Mouse (Mus musculus) ovary, postnatal 10 days (tissue): Measurements from ENCODE around the gene Ifrd2.

Source experiments
- DNase-seq: peaks from one replicate; pipeline ENCODE4 v3.0.0; 2022; ENCODE audit warnings: low spot score

The Ifrd2 gene

GRCm38 (mm10) chr9:107576357-107577107 lies 10.9 kb upstream of the Ifrd2 start, which contains the start of gene Hyal1:
Hyal1 (plus strand) TSS chr9:107576927.
- no peak for DNase-seq

- no peak for DNase-seq
These were observed 9.6 kb upstream of the Ifrd2 start for GRCm38 (mm10) chr9:107577871-107578270.

DNA sequence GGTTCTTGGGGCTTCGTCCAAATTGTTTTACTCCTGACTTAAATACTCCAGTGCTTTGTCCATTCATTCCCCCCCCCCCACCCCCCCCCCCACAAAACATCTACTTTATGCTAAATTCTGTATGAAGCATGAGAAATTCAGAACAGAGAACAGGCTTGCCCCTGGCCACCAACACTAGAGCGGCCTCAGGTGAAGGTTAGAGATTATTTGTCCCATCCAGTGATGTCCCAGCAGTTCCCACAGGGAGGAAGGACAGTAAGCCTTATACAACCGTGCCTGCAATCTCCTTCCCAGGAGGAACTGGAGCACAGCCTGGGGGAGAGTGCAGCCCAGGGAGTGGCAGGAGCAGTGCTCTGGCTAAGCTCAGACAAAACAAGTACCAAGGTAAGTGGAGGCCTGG lies 8.9 kb upstream of the Ifrd2 start, which contains the start of gene Naa80:
TSS of gene Naa80 (plus strand) at position 301 of the 400 bp plus-strand sequence.
- no peak for DNase-seq

DNA sequence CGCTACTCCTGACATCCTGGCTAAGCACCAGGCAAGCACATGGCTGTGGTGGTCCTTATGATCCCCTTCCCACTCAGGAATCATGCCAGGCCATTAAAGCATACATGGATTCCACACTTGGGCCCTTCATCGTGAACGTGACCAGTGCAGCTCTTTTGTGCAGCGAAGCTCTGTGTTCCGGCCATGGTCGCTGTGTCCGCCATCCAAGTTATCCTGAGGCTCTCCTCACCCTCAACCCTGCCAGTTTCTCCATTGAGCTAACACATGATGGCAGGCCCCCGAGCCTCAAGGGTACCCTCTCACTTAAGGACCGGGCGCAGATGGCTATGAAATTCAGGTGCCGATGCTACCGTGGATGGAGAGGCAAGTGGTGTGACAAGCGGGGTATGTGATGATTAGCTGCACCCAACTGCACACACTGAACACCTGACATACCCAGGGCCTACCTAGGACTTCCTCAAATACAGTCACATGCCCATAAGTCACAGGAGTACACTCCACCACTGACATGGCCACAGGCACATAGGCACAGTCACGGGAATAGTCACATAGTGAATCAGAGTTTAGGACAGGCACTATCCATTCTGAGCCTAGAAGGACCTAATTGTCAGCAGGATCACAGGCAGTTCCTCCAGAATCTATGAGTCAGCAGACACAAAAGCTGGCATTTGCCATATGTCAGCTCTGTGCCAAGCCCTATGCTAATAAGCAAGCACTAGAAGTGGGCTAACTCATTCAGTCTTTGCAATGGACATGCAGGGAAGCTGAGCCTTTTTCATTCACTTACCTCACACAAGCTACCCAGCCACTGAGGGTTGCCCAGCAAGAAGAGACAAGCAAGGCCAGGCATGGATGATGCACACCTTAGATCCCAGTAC lies 8.2 kb upstream of the Ifrd2 start:
- DNase-seq: no peak

GRCm38 (mm10) chr9:107580501-107581317 lies 6.7 kb upstream of the Ifrd2 start, which contains the start of gene Hyal3:
Hyal3 (plus strand) TSS chr9:107580818.
- DNase-seq: peak; percentile 67

DNA sequence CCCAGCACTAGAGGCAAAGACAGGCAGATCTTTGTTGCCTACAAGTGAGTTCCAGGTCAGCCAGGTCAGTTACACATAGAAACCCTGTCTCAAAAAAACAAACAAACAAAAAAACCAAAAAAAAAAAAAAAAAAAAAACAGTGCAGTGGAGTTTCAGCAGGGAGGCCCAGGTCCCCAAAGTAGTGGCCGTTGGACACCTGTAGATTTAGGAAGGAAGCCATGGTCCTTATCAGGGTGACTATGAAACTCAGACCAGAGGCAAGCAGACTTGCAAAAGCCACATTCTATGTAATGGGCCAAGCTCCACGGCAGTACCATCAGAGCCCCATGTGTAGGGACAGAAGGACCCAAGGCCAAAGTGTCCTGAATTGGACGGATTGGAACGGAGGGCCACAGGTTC lies 5.9 kb upstream of the Ifrd2 start:
- DNase-seq: no peak

DNA sequence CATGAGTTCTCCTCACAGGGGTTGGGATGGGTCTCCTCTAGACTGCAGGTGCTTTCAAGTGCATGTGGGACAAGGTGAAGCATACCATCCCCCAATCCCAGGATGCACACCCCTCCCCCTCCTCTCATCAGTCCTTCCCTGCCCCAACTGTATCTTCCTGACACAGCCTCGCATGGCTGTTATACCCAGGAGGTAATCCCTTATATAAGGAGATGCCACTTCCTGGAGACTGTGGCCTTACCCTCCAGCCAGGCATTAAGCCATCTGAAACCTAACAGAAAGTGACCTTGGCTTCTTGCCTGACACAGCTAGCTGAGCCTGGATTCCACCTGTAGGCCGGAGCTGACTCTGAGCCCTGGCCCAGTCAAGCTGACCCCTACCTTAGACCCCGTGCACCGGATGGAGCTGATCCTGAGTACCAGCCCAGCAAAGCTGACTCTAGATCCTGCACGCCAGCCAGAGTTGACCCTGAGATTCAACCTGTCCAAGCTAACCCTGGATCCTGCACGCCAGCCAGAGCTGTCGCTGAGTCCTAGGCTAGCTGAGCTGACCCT lies 4.9 kb upstream of the Ifrd2 start:
- no peak for DNase-seq

DNA sequence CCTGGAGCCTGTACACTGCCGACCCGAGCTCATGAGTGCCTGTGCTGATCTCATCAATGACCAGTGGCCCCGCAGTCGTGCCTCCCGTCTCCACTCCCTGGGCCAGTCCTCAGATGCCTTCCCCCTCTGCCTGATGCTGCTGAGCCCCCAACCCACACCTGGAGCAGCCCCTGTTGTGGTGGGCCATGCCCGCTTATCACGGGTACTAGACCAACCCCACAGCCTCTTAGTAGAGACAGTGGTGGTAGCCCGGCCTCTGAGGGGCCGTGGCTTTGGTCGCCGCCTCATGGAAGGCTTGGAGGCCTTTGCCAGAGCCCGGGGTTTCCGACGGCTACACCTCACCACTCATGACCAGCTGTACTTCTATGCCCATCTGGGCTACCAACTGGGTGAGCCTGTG lies 4.3 kb upstream of the Ifrd2 start:
- DNase-seq: no peak

DNA sequence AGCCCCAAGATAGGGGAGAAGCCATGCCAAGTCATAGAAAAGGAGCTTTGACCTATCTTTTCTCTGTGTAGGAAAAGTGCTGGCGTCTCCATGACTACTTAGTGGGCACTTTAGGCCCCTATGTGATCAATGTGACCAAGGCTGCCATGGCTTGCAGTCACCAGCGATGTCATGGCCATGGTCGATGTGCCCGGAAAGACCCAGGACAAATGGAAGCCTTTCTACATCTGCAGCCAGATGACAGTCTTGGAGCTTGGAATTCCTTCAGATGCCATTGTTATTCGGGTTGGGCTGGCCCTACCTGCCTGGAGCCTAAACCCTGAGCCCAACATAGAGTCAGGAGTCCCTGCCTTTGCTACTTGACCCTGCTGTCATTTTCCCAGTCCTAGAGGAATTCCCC lies 938 bp upstream of the Ifrd2 start:
- no peak for DNase-seq

DNA sequence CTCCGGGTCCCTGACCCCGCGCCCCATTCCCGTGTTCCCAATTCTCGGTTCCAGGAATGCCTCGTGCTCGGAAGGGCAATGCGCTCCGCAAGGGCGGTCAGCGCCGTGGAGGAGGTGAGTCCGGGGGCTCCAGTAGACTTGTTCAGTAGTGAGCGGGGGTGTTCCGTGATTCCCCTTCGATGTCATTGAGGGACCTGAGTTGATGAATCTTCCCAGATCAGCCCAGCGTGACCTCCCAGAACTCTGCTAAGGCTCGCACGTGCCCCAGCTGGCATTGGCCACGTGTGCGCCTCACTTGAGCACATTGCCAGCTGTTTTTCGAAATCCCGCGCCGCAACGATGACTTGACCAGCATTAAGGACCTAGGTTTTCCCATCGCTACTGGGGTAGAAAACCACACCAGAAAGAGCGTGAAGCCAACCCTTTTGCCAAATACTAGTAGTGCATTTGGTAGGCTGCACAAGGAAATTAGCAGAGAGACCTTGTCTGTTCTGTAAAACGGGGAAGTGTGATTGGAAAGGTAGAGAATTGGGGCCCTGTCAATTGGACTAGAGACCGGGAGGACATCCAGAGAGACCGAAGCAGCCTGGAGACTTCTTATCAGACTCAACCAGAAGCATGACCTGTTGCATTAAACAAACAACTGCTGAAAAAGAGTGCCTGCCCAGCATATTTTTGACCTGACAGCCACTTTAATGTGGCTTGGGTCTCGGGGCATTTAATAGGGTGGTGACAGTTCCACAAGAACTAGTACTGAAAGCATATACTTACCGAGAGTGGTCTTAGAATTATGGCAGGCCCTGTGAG lies 594 bp downstream of the Ifrd2 start:
- DNase-seq: no peak

GRCm38 (mm10) chr9:107590058-107590772 lies 2.8 kb downstream of the Ifrd2 start:
- no peak for DNase-seq

GRCm38 (mm10) chr9:107590773-107591060 lies 3.3 kb downstream of the Ifrd2 start:
- no peak for DNase-seq

- DNase-seq: no peak
These were observed 5.9 kb downstream of the Ifrd2 start for GRCm38 (mm10) chr9:107593101-107593976.

DNA sequence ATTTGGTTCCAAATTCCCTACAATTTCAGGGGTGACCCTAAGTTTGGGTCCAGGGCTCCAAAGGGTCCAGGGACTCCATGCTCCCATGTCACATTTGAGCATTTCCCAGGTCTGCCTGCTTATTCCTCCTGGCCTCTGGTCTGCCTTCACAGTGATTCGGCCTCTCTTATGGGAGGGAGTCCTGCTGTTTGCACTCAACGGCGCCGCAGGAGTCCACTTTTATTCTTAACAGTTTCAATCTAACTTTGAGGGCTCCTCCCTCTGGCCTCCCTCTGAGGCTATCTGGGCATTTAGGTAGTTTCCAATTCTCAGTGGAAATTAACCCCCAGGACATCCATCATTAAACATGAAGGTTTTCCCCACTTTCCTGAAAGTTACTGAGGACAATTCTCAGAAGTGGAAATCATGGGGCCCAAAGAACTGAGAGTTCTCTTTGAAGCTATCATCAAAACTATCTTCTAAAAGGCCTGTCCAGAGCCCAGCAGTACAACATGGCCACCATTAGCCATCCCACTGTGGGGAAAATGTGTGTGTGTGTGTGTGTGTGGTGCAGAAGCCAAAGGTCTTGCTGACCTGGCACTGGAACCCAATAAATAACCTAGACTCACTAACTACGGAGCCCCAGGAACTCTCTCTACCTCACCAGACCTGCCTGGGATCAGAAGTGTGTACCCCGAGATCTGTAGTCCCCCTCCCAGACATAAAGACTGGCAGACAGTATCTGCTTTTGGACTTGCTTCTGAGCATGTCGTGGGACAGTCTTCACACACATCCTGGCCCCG lies 7.0 kb downstream of the Ifrd2 start:
- DNase-seq: no peak

- DNase-seq: no peak
These were observed 9.5 kb downstream of the Ifrd2 start for GRCm38 (mm10) chr9:107596619-107597569.

DNA sequence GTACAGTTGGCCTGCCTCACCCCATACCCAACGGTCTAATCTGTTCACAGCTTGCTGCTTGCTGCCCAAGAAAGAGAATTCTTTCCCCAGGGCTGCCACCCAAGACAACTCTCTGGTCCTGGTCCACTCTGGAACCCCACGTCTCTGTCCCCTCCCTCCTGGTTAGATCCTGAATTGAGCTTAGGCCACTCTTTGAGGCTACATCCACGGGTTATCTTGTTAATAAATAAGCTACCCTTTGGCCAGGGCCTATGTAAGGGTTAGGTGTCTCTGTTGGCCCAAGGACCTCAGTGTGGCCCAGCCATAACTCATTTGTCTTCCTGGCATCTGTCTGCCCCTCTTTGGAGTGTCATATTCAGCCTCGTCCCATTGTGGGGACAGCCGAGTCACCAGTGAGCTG lies 10.9 kb downstream of the Ifrd2 start:
- DNase-seq: no peak

GRCm38 (mm10) chr9:107599433-107599832 lies 12.0 kb downstream of the Ifrd2 start:
- no peak for DNase-seq

DNA sequence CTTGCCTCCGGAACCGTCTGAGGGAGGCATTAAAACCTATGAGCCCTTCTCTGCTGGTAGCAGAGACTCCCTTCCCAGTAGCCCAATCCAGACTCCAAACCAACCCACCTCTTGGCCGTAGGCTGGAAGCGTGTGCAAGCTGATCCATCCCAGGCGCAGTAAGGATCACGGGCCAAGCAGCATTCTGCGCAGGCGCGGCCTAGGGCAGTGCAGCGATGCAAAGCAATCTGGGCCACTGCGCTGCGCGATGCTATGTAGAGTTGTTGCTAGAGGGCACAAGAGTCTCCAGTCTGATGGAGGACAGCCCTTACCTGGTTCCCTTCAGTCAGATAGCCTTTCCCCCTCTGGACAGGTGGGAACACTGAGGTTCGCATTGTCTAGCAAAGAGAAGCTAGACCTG lies 12.4 kb downstream of the Ifrd2 start:
- DNase-seq: no peak
